22 mouse cellular contexts compared by ENCODE assay signal in the genomic region with DNA sequence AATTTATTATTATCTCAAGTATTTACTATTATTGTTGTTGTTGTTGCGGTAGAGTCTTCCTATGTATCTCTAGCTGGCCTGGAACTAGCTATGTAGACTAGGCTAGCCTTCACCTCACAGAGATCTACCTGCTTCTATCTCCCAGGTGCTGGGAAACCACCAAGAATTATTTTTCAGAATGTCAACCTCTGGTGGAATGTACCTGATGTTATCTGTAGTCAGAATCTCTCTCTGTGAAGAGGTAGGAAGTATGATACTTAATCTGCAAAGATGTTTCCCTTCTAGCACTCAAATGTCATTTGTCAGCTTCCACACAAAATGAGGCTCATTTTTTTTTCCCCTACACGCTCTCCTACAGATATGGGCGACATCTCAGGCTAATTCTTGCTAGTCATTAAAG.
DNase-seq lines count a peak whose midpoint lies in the region; ATAC-seq lines count a peak whose summit lies in the region.
"Had no signal": no experiment of that assay in that cellular context is flagged by ENCODE, and none has a peak within 500 bp of the region (broad histone marks: within the 10 kb centered on the region; RNA-seq: fewer than 3 reads in every experiment).

No protein-coding gene starts in this region.

- H3K4me2 ChIP-seq in hindbrain, embryonic 12.5 days (replicated peaks), result no peak overlapping the region
- H3K4me2 ChIP-seq: embryonic facial prominence, embryonic 12.5 days; forebrain, embryonic 13.5 days; forebrain, embryonic 15.5 days had no signal

- no peaks in the 10 kb centered on the region for H3K4me1 ChIP-seq in hindbrain, embryonic 12.5 days
- H3K4me1 ChIP-seq: embryonic facial prominence, embryonic 10.5 days; embryonic facial prominence, embryonic 12.5 days; forebrain, embryonic 13.5 days; forebrain, embryonic 15.5 days had no signal

- peak; percentile 27 for DNase-seq in CD4-positive, CD25-positive, alpha-beta regulatory T cell, adult 2 months (ENCODE audit: low read depth, low spot score)
- DNase-seq: adrenal gland, adult 8-10 months; adrenal gland, postnatal 14 days; adrenal gland, postnatal 36 days; B cell, adult 2 months; cerebellum, adult 11 months; cerebellum, adult 18-20 months; cerebellum, adult 8-10 months; cerebellum, adult 9-11 months; cerebellum, postnatal 14 days; cerebellum, postnatal 36 days had no signal

- no peaks in the 10 kb centered on the region for H3K9me3 ChIP-seq in hindbrain, embryonic 12.5 days (replicated peaks)
- H3K9me3 ChIP-seq: embryonic facial prominence, embryonic 10.5 days; embryonic facial prominence, embryonic 12.5 days; forebrain, embryonic 13.5 days; forebrain, embryonic 15.5 days had no signal

- WGBS in hindbrain, embryonic 12.5 days, result 94% methylated on average over 3 of the region's 3 CpGs

- H3K27me3 ChIP-seq in hindbrain, embryonic 12.5 days, result no peaks in the 10 kb centered on the region
- H3K27me3 ChIP-seq: CH12.LX; embryonic facial prominence, embryonic 12.5 days; forebrain, embryonic 13.5 days; forebrain, embryonic 15.5 days; Patski had no signal

- peak; percentile 70 for ATAC-seq in activated CD4-positive, CD25-positive, alpha-beta regulatory T cell, adult 4 months
- peak; percentile 47 for ATAC-seq in inflammation-experienced regulatory T-cells, adult 6 months
- ATAC-seq in hindbrain, embryonic 12.5 days (ENCODE audit: low FRiP score), result no peak
- no peak for ATAC-seq in cerebellum, adult (ENCODE audit: insufficient number of reproducible peaks, low FRiP score, low TSS enrichment)
- ATAC-seq: forebrain, embryonic 13.5 days; forebrain, embryonic 15.5 days; Patski had no signal

- no peak overlapping the region for H3K4me3 ChIP-seq in hindbrain, embryonic 12.5 days
- H3K4me3 ChIP-seq: embryonic facial prominence, embryonic 10.5 days; embryonic facial prominence, embryonic 12.5 days; forebrain, embryonic 13.5 days; forebrain, embryonic 15.5 days had no signal

- no peak overlapping the region for H3K9ac ChIP-seq in hindbrain, embryonic 12.5 days
- H3K9ac ChIP-seq: embryonic facial prominence, embryonic 12.5 days; forebrain, embryonic 13.5 days; forebrain, embryonic 15.5 days had no signal

- no peak overlapping the region for H3K27ac ChIP-seq in hindbrain, embryonic 12.5 days
- H3K27ac ChIP-seq: embryonic facial prominence, embryonic 10.5 days; embryonic facial prominence, embryonic 12.5 days; forebrain, embryonic 13.5 days; forebrain, embryonic 15.5 days had no signal

- H3K36me3 ChIP-seq in hindbrain, embryonic 12.5 days, result no peaks in the 10 kb centered on the region
- H3K36me3 ChIP-seq: embryonic facial prominence, embryonic 10.5 days; embryonic facial prominence, embryonic 12.5 days; forebrain, embryonic 15.5 days; G1E had no signal

Comparison
In these comparisons a context has a peak if more than half of its experiments do, and no peak if none do; other contexts are left out.
1. ATAC-seq: peak in activated CD4-positive, CD25-positive, alpha-beta regulatory T cell, adult 4 months (single experiment) and inflammation-experienced regulatory T-cells, adult 6 months (single experiment); none in hindbrain, embryonic 12.5 days (single experiment) and cerebellum, adult (single experiment).